11 mouse cellular contexts compared by ENCODE assay signal in genomic region chr13:24604096-24604495, GRCm38 (mm10). TPM values are rescaled to one million over a fixed set of nuclear protein-coding genes. Genes with fewer than 3 reads are reported as not detected.
A peak's percentile ranks its signal among the peaks of the same experiment; 100 is the strongest.
DNase-seq lines count a peak whose midpoint lies in the region; ATAC-seq and TF ChIP-seq lines count a peak whose summit lies in the region.
"Had no signal": no experiment of that assay in that cellular context is flagged by ENCODE, and none has a peak within 500 bp of the region (broad histone marks: within the 10 kb centered on the region; RNA-seq: fewer than 3 reads in every experiment).

No protein-coding gene starts in this region.

- peaks cover 46% of the 10 kb centered on the region for H3K4me1 ChIP-seq in heart, embryonic 12.5 days (replicated peaks)
- H3K4me1 ChIP-seq in midbrain, embryonic 10.5 days = peaks cover 51% of the 10 kb centered on the region
- peaks cover 19% of the 10 kb centered on the region for H3K4me1 ChIP-seq in midbrain, embryonic 14.5 days (ENCODE audit: control insufficient read depth, insufficient read depth, low read length)
- peaks cover 26% of the 10 kb centered on the region for H3K4me1 ChIP-seq in forebrain, embryonic 13.5 days
- H3K4me1 ChIP-seq in midbrain, embryonic 15.5 days = peaks cover 28% of the 10 kb centered on the region

- H3K27me3 ChIP-seq in heart, embryonic 12.5 days (replicated peaks) = no peaks in the 10 kb centered on the region
- peaks cover 17% of the 10 kb centered on the region for H3K27me3 ChIP-seq in midbrain, embryonic 10.5 days (ENCODE audit: low read depth, poor library complexity, severe bottlenecking)
- H3K27me3 ChIP-seq in midbrain, embryonic 14.5 days (ENCODE audit: control insufficient read depth, insufficient read depth, low read length) = no peaks in the 10 kb centered on the region
- H3K27me3 ChIP-seq in forebrain, embryonic 13.5 days = no peaks in the 10 kb centered on the region
- H3K27me3 ChIP-seq in midbrain, embryonic 15.5 days (replicated peaks) = no peaks in the 10 kb centered on the region
- H3K27me3 ChIP-seq: liver, embryonic 13.5 days had no signal

- WGBS in heart, embryonic 12.5 days = 41% methylated on average over 2 of the region's 4 CpGs
- 9% methylated on average over 4 of the region's 4 CpGs for WGBS in midbrain, embryonic 10.5 days
- WGBS in midbrain, embryonic 14.5 days = 22% methylated on average over 4 of the region's 4 CpGs
- WGBS in forebrain, embryonic 13.5 days = 29% methylated on average over 4 of the region's 4 CpGs
- WGBS in midbrain, embryonic 15.5 days = 34% methylated on average over 3 of the region's 4 CpGs

- TF ChIP-seq CTCF in gastrocnemius, adult 2 months (IDR thresholded peaks at IDR 0.05) = no peak

- ATAC-seq in heart, embryonic 12.5 days (ENCODE audit: insufficient number of reproducible peaks, low FRiP score) = no peak
- ATAC-seq in midbrain, embryonic 14.5 days (ENCODE audit: low FRiP score, low TSS enrichment) = no peak
- ATAC-seq in forebrain, embryonic 13.5 days = no peak
- peak; percentile 25; the same call in 1 of the 2 replicates for ATAC-seq in midbrain, embryonic 15.5 days (replicated peaks)

- intact Hi-C loops in gastrocnemius, adult 2 months (cut with DNase I) = no loop called here

- H3K36me3 ChIP-seq in heart, embryonic 12.5 days = no peaks in the 10 kb centered on the region
- H3K36me3 ChIP-seq in midbrain, embryonic 10.5 days = no peaks in the 10 kb centered on the region
- H3K36me3 ChIP-seq in midbrain, embryonic 14.5 days (ENCODE audit: control insufficient read depth, insufficient read depth, low read length) = no peaks in the 10 kb centered on the region
- H3K36me3 ChIP-seq in forebrain, embryonic 13.5 days (ENCODE audit: poor library complexity, severe bottlenecking) = no peaks in the 10 kb centered on the region
- no peaks in the 10 kb centered on the region for H3K36me3 ChIP-seq in midbrain, embryonic 15.5 days (replicated peaks)
- H3K36me3 ChIP-seq: liver, embryonic 13.5 days had no signal

- no peak for DNase-seq in heart, postnatal 4 days
- DNase-seq in midbrain, embryonic 10.5 days (ENCODE audit: low spot score) = no peak
- no peak for DNase-seq in midbrain, embryonic 14.5 days
- no peak for DNase-seq in adrenal gland, postnatal 25 days
- DNase-seq in gastrocnemius, adult 2 months = no peak
- DNase-seq: cerebellum, adult 8-10 months; liver, embryonic 13.5 days had no signal

- H3K9ac ChIP-seq in heart, embryonic 12.5 days = peak overlapping the region; percentile 35; the same call in 1 of the 2 replicates
- no peak overlapping the region for H3K9ac ChIP-seq in midbrain, embryonic 14.5 days (replicated peaks; ENCODE audit: low read length)
- H3K9ac ChIP-seq in forebrain, embryonic 13.5 days = no peak overlapping the region
- H3K9ac ChIP-seq in midbrain, embryonic 15.5 days = no peak overlapping the region

- H3K9me3 ChIP-seq in heart, embryonic 12.5 days (replicated peaks) = no peaks in the 10 kb centered on the region
- H3K9me3 ChIP-seq in midbrain, embryonic 10.5 days (replicated peaks) = no peaks in the 10 kb centered on the region
- H3K9me3 ChIP-seq in midbrain, embryonic 14.5 days (ENCODE audit: control insufficient read depth, low read length) = no peaks in the 10 kb centered on the region
- H3K9me3 ChIP-seq in forebrain, embryonic 13.5 days (replicated peaks) = no peaks in the 10 kb centered on the region
- no peaks in the 10 kb centered on the region for H3K9me3 ChIP-seq in midbrain, embryonic 15.5 days
- H3K9me3 ChIP-seq: liver, embryonic 13.5 days had no signal

- H3K27ac ChIP-seq in heart, embryonic 12.5 days (ENCODE audit: poor library complexity, severe bottlenecking) = peak overlapping the region; percentile 89
- peak overlapping the region; percentile 89; the same call in 1 of the 2 replicates for H3K27ac ChIP-seq in midbrain, embryonic 10.5 days (replicated peaks)
- no peak overlapping the region for H3K27ac ChIP-seq in midbrain, embryonic 14.5 days (replicated peaks; ENCODE audit: low read depth, low read length)
- no peak overlapping the region for H3K27ac ChIP-seq in forebrain, embryonic 13.5 days
- H3K27ac ChIP-seq in midbrain, embryonic 15.5 days = no peak overlapping the region
- no peak overlapping the region for H3K27ac ChIP-seq in gastrocnemius, adult 2 months
- H3K27ac ChIP-seq: liver, embryonic 13.5 days had no signal

- no peak overlapping the region for H3K4me3 ChIP-seq in heart, embryonic 12.5 days
- 0 out of 2 replicates have a peak overlapping the region, but pooled peaks have one; percentile 49 for H3K4me3 ChIP-seq in midbrain, embryonic 10.5 days
- no peak overlapping the region for H3K4me3 ChIP-seq in midbrain, embryonic 14.5 days (replicated peaks; ENCODE audit: low read depth, low read length)
- no peak overlapping the region for H3K4me3 ChIP-seq in forebrain, embryonic 13.5 days
- H3K4me3 ChIP-seq in midbrain, embryonic 15.5 days = no peak overlapping the region
- no peak overlapping the region for H3K4me3 ChIP-seq in gastrocnemius, adult 2 months
- H3K4me3 ChIP-seq: liver, embryonic 13.5 days; myocyte had no signal

- H3K4me2 ChIP-seq in heart, embryonic 12.5 days = peak overlapping the region; percentile 54
- no peak overlapping the region for H3K4me2 ChIP-seq in midbrain, embryonic 14.5 days (ENCODE audit: low read length)
- H3K4me2 ChIP-seq in forebrain, embryonic 13.5 days = peak overlapping the region; percentile 34
- H3K4me2 ChIP-seq in midbrain, embryonic 15.5 days = no peak overlapping the region

RNA-seq across cellular contexts. Expression of gene Ripor2, which starts 22.1 kb away (rescaled TPM):
- polyA plus RNA-seq in heart, embryonic 12.5 days (2016; fragmentation: Nextera tagmentation; extraction: Ambion mirVana) = 10.5 and 10.9 TPM in 2 replicates
- 10 to 100 TPM; 25.4 to 27.5 TPM for total RNA-seq in heart, postnatal 4 days (2021)
- polyA plus RNA-seq in midbrain, embryonic 10.5 days (2016; fragmentation: Nextera tagmentation; extraction: Ambion mirVana) = 3.5 and 6.6 TPM in 2 replicates
- polyA plus RNA-seq in midbrain, embryonic 14.5 days (2014; fragmentation: Nextera tagmentation; extraction: Ambion mirVana) = 31.2 and 33.4 TPM in 2 replicates
- polyA plus RNA-seq in forebrain, embryonic 13.5 days (2015; fragmentation: Nextera tagmentation; extraction: Ambion mirVana) = 15.8 and 20.0 TPM in 2 replicates
- polyA plus RNA-seq in midbrain, embryonic 15.5 days (2015; fragmentation: Nextera tagmentation; extraction: Ambion mirVana) = 32.3 and 34.0 TPM in 2 replicates
- total RNA-seq in adrenal gland, postnatal 25 days (2021) = 1.9 and 2.5 TPM in 2 replicates
- 1 to 10 TPM; 3.7 to 6.1 TPM for total RNA-seq in gastrocnemius, adult 2 months (2021)

Comparison
In these comparisons a context has a peak if more than half of its experiments do, and no peak if none do; other contexts are left out.
1. H3K27ac ChIP-seq: peak in heart, embryonic 12.5 days (single experiment) and midbrain, embryonic 10.5 days (single experiment); none in midbrain, embryonic 14.5 days (single experiment), forebrain, embryonic 13.5 days (single experiment), midbrain, embryonic 15.5 days (single experiment) and gastrocnemius, adult 2 months (single experiment).
2. H3K4me2 ChIP-seq: peak in heart, embryonic 12.5 days (single experiment) and forebrain, embryonic 13.5 days (single experiment); none in midbrain, embryonic 14.5 days (single experiment) and midbrain, embryonic 15.5 days (single experiment).